Mouse (Mus musculus): Measurements from ENCODE around the gene Gm10840.

- TF ChIP-seq CTCF (IDR thresholded peaks at IDR 0.05; ENCODE audit: low read depth, low read length), result no peak
- no peak for TF ChIP-seq POLR2A (IDR thresholded peaks at IDR 0.05; ENCODE audit: extremely low read depth, insufficient read depth, low read length)
Observed at GRCm38 (mm10) chr11:106174372-106174771, 13.7 kb downstream of the Gm10840 start.

Measured in liver, adult 2 months (tissue).